Mouse (Mus musculus) myocyte (in vitro differentiated cells): ENCODE results near the gene 1700013G24Rik. TPM values are rescaled to one million over a fixed set of nuclear protein-coding genes. Genes with fewer than 3 reads are reported as not detected.
A peak's percentile ranks its signal among the peaks of the same experiment; 100 is the strongest.

ENCODE experiments used
- H3K27me3 ChIP-seq: one replicate; pipeline ENCODE4 v1.6.1; 2011; ENCODE audit not compliant: control insufficient read depth, insufficient read depth, insufficient read length
- H3K36me3 ChIP-seq: one replicate; pipeline ENCODE4 v1.6.1; 2011; ENCODE audit not compliant: control insufficient read depth, insufficient read depth
- H3K4me2 ChIP-seq: one replicate; pipeline ENCODE4 v1.6.1; 2011; ENCODE audit warnings: low read depth, control low read depth
- H3K4me3 ChIP-seq: one replicate; pipeline ENCODE4 v1.5.1; 2011; ENCODE audit warnings: mild to moderate bottlenecking, control low read depth, moderate library complexity
- H3K79me2 ChIP-seq: one replicate; pipeline ENCODE4 v1.6.1; 2011; ENCODE audit not compliant: control insufficient read depth, insufficient read depth
- H3ac ChIP-seq: one replicate; pipeline ENCODE4 v1.6.1; 2011; ENCODE audit not compliant: control insufficient read depth, insufficient read length
- CEBPB ChIP-seq: IDR thresholded peaks from 2 replicates; pipeline ENCODE4 v1.6.1; 2011; ENCODE audit warnings: mild to moderate bottlenecking, moderate library complexity; ENCODE audit not compliant: poor library complexity, insufficient read depth, severe bottlenecking
- E2F4 ChIP-seq: IDR thresholded peaks from one replicate; pipeline ENCODE4 v1.6.1; 2011; ENCODE audit warnings: mild to moderate bottlenecking, control low read depth, moderate library complexity; ENCODE audit not compliant: insufficient read depth
- MAX ChIP-seq: IDR thresholded peaks from one replicate; pipeline ENCODE4 v1.6.1; 2011; ENCODE audit warnings: low read depth, mild to moderate bottlenecking, control low read depth
- MYOD1 ChIP-seq, 3 experiments: IDR thresholded peaks; one replicate each; pipeline ENCODE4 v1.6.1; 2011; ENCODE audit warnings: control low read depth in 2 of 3, low read depth in 2 of 3, mild to moderate bottlenecking in 2 of 3, moderate library complexity in 1 of 3; ENCODE audit not compliant: insufficient read length in 2 of 3, control insufficient read depth in 1 of 3
- MYOG ChIP-seq, 3 experiments: IDR thresholded peaks; one replicate each; pipeline ENCODE4 v1.6.1; 2011; ENCODE audit warnings: control low read depth in 2 of 3, low read depth in 2 of 3, mild to moderate bottlenecking in 2 of 3; ENCODE audit not compliant: insufficient read length in 2 of 3, control insufficient read depth in 1 of 3, insufficient read depth in 1 of 3
- POLR2A ChIP-seq: IDR thresholded peaks from one replicate; pipeline ENCODE4 v1.6.1; 2011; ENCODE audit warnings: low read depth, mild to moderate bottlenecking, control low read depth, moderate library complexity; ENCODE audit not compliant: insufficient read length
- POLR2AphosphoS2 ChIP-seq: IDR thresholded peaks from one replicate; pipeline ENCODE4 v1.6.1; 2011; ENCODE audit warnings: low read depth, control low read depth; ENCODE audit not compliant: insufficient read length
- REST ChIP-seq: IDR thresholded peaks from one replicate; pipeline ENCODE4 v1.6.1; 2011; ENCODE audit warnings: mild to moderate bottlenecking, control low read depth, moderate library complexity; ENCODE audit not compliant: insufficient read depth, insufficient read length
- SRF ChIP-seq: IDR thresholded peaks from one replicate; pipeline ENCODE4 v1.6.1; 2011; ENCODE audit warnings: low read depth; ENCODE audit not compliant: control insufficient read depth, insufficient read length
- TCF12 ChIP-seq: IDR thresholded peaks from one replicate; pipeline ENCODE4 v1.6.1; 2011; ENCODE audit warnings: mild to moderate bottlenecking, control low read depth; ENCODE audit not compliant: poor library complexity, insufficient read depth, severe bottlenecking
- TCF3 ChIP-seq: IDR thresholded peaks from one replicate; pipeline ENCODE4 v1.6.1; 2011; ENCODE audit warnings: low read depth, control low read depth; ENCODE audit not compliant: insufficient read length
- USF1 ChIP-seq: IDR thresholded peaks from one replicate; pipeline ENCODE4 v1.6.1; 2011; ENCODE audit warnings: low read depth, mild to moderate bottlenecking, control low read depth, moderate library complexity
- polyA plus RNA-seq: library from polyadenylated mRNA; unstranded; fragments of >200 nt; fragmentation: generic; extraction: Trizol; gene quantifications from one replicate; pipeline ENCODE4 v1.2.1, GENCODE M21; 2012; ENCODE audit warnings: missing spikeins

Gene 1700013G24Rik
- polyA plus RNA-seq, 1 experiment = 0.55 TPM

DNA sequence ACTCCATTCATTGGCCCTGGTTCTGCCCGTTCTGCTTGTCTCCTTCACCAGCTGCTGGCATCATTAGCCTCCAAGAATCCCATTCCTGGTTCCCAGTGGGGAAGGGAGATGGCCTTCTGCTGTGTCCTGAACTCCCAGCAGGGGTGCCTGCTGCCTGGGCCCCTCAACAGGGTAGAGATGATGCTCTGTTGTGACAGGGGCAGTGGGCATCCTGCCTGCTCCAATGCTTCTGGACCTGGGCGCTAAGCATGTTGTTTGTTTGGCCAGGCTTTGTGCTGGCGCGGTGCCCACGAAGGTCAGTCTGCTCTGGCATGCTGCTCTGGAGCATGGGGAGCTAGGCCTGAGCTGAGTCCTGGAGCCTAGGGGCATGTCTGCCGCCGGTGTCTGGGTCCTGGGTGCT, 31.5 kb downstream of the 1700013G24Rik start:
- H3ac ChIP-seq = no peak overlapping the region
- no peak overlapping the region for H3K4me3 ChIP-seq
- TF ChIP-seq MYOD1 (IDR thresholded peaks at IDR 0.05; ENCODE audit: control insufficient read depth in 1 of 3, insufficient read length in 2 of 3, low read depth in 2 of 3) = peak in 1 of 3 experiments; percentile 10
- TF ChIP-seq SRF = no peak
- TF ChIP-seq CEBPB = no peak
- no peak for TF ChIP-seq POLR2AphosphoS2
- no peak for TF ChIP-seq TCF3
- TF ChIP-seq E2F4 = no peak
- no peak for TF ChIP-seq MAX
- no peak for TF ChIP-seq MYOG (IDR thresholded peaks at IDR 0.05; ENCODE audit: control insufficient read depth in 1 of 3, insufficient read depth in 1 of 3, insufficient read length in 2 of 3, low read depth in 2 of 3)
- H3K4me2 ChIP-seq = peak overlapping the region; percentile 79
- peaks cover 79% of the 10 kb centered on the region for H3K79me2 ChIP-seq
- no peaks in the 10 kb centered on the region for H3K36me3 ChIP-seq
- no peaks in the 10 kb centered on the region for H3K27me3 ChIP-seq

DNA sequence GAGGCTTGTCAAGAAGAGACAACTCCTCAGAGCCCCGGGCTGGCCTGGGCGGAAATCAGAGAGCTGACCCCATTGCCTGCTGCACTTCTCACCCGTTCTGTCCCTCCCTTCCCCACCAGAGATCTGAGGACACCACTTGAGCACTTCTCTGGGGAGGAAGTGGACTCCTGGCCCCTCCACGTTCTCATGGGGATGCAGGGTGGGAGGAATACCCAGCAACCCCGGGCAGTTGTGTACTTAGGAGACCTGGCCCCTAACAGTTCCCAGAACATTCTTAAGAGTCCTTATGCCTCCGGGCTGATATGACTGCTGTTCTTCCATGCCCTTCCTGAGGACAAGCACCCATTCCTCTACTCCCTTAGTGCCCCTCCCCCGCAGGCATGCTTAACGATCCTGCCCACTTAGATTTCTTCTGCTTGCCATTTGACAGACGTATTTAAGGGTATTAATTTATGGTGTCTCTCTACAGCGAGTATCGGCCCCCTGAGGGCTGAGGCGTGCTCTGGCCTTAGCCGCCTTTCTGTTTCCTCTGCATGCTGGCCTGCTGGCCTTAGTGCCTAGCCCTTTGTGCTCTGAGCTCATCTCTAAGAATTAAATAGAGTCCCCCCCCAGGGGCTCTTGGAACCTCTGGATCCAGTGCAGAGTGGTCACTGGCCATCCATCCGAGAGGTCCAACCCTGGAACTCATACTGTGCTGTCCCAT, 32.3 kb downstream of the 1700013G24Rik start:
- Histone ChIP-seq H3K36me3 (peaks cover under 1% of the 10 kb centered on the region), H3ac (no peak overlapping the region), H3K27me3 (no peaks in the 10 kb centered on the region), H3K4me3 (no peak overlapping the region), H3K4me2 (peak overlapping the region; percentile 79), H3K79me2 (peaks cover 78% of the 10 kb centered on the region)
- no peak for TF ChIP-seq MAX
- no peak for TF ChIP-seq POLR2AphosphoS2
- no peak for TF ChIP-seq E2F4
- TF ChIP-seq TCF12 = no peak
- TF ChIP-seq SRF = no peak
- no peak for TF ChIP-seq POLR2A
- TF ChIP-seq REST = no peak
- TF ChIP-seq TCF3 = no peak
- no peak for TF ChIP-seq CEBPB
- TF ChIP-seq MYOD1 (IDR thresholded peaks at IDR 0.05; ENCODE audit: control insufficient read depth in 1 of 3, insufficient read length in 2 of 3, low read depth in 2 of 3) = no peak

DNA sequence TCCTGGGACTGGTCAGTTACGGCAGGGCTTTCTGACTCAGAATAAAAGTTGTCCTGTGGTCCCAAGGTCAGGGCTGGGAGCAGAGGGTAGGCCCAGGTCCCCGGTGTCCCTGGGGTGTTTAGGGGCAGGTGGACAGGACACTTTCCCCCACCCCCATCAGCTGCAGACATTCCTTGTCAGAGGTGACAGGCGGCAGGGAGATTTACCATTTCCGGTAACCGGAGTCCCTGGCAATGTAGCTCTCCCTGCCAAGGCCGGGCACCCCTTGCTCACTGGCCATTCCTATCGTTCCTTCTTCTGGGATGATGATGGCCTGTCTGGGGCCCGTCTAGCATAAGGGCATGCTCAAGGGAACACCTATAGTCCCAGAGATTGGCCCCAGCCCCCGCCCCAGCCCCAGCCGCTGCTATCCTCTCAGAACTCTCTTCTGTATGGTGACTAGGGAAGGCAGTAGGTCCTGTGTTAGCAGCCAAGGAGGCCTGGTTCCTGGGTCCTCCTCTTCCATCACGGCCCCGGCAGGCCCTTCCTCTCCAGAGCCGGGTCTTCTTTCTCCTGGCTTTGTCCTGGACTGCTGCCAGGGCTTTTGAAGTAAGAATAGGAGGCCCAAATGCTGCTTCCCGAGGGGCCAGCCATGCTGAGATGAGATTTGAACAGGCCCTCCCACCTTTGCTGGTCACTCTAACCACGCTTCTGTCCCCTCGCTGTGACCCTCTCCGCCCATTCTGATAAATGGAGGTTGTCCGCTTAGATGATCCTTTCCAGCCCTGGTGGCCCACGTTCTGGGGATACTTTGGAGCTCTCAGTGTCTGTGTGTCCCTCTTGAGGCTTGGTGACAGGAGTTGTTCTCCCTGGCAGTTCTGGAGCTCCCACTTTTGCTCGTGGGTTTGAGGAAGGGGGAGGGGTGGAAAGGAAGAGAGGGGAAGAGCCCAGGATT, 33.3 kb downstream of the 1700013G24Rik start:
- H3K36me3 ChIP-seq = peaks cover 6% of the 10 kb centered on the region
- no peak overlapping the region for H3K4me3 ChIP-seq
- peak overlapping the region; percentile 79 for H3K4me2 ChIP-seq
- no peak overlapping the region for H3ac ChIP-seq
- peaks cover 75% of the 10 kb centered on the region for H3K79me2 ChIP-seq
- H3K27me3 ChIP-seq = no peaks in the 10 kb centered on the region
- TF ChIP-seq POLR2A (no peak), MYOG (IDR thresholded peaks at IDR 0.05; ENCODE audit: control insufficient read depth in 1 of 3, insufficient read depth in 1 of 3, insufficient read length in 2 of 3, low read depth in 2 of 3) (peak in 1 of 3 experiments; percentile 70), E2F4 (no peak), MAX (no peak), TCF12 (peak; percentile 53), SRF (no peak), REST (no peak), POLR2AphosphoS2 (peak; percentile 1), MYOD1 (IDR thresholded peaks at IDR 0.05; ENCODE audit: control insufficient read depth in 1 of 3, insufficient read length in 2 of 3, low read depth in 2 of 3) (peak in 2 of 3 experiments; percentile 43 to 82), TCF3 (peak; percentile 14), CEBPB (no peak), USF1 (no peak)

DNA sequence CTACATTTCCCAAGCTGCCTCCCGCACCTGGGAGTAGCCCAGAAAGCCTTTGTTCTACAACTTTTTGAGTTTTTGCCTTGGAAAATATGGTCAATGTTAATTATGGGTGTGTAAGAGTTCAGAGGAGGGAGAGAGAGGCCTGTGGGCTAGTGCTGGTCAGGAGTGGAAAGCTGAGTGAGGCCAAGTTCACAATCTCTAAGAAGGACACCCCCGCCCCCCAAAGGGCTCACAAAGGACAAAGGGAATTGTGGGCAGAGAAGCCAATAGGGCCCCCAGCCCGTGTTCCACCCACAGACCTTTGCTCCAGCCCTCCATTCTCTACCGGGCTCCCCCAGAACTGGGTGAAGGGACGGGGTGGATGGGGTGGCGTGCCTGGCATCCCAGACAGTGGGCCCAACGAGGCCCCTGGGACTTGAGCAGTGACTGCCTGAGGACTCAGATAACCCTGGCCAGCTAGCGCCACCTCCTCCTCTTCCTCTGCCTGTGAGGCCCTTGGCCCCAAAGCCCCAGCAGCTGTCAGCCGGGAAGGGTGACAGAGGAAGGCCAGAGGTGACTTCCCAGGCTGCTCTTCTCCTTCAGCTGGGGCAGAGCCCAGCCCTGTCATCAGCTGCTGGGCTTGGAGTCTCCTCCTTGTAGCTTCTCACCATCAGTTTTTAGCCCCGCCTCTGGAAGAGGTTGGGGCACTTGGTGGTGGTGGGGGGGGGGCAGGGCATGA, 34.4 kb downstream of the 1700013G24Rik start:
- peaks cover 74% of the 10 kb centered on the region for H3K79me2 ChIP-seq
- peaks cover 6% of the 10 kb centered on the region for H3K36me3 ChIP-seq
- no peak overlapping the region for H3K4me3 ChIP-seq
- TF ChIP-seq MYOD1 (IDR thresholded peaks at IDR 0.05; ENCODE audit: control insufficient read depth in 1 of 3, insufficient read length in 2 of 3, low read depth in 2 of 3) (peak; percentile 14 to 86 (median 80)), E2F4 (no peak), MAX (no peak), TCF3 (no peak), TCF12 (peak; percentile 43), MYOG (IDR thresholded peaks at IDR 0.05; ENCODE audit: control insufficient read depth in 1 of 3, insufficient read depth in 1 of 3, insufficient read length in 2 of 3, low read depth in 2 of 3) (peak; percentile 63 to 90 (median 63)), SRF (no peak), POLR2A (peak; percentile 41), REST (no peak), POLR2AphosphoS2 (peak; percentile 28), USF1 (no peak), CEBPB (no peak)
- no peaks in the 10 kb centered on the region for H3K27me3 ChIP-seq
- peak overlapping the region; percentile 79 for H3K4me2 ChIP-seq
- no peak overlapping the region for H3ac ChIP-seq
